Mouse (Mus musculus): ENCODE data around the gene Gal3st4.

DNA sequence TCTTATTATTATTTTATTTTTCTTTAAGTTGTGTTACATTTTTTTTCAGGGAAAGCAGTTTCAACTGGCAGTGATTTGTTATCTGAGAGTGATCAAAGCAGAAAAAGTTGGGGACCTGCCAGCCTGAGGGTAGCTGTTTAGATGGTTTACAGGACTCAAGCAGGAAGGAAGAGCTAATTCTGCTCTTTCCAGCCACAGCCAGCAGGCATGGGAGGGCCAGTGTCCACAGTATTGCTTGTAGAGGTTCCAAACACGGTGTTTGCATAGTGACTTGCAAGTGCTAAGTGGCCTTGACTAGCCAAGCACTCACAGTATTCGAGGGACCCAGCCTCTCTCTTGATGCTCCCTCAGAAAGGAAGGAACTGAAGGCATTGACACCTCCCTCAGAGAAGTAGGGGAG, 31.1 kb downstream of the Gal3st4 start:
- no peak for TF ChIP-seq CTCF (IDR thresholded peaks at IDR 0.05; ENCODE audit: control insufficient read depth, insufficient read depth, insufficient replicate concordance, low read depth, low read length)
- TF ChIP-seq POLR2A (IDR thresholded peaks at IDR 0.05; ENCODE audit: control insufficient read depth, low read depth, low read length), result no peak

Data from testis, adult 2 months (tissue).